Mouse (Mus musculus): ENCODE results near the gene Gm1123.

Gm1123 gene

DNA sequence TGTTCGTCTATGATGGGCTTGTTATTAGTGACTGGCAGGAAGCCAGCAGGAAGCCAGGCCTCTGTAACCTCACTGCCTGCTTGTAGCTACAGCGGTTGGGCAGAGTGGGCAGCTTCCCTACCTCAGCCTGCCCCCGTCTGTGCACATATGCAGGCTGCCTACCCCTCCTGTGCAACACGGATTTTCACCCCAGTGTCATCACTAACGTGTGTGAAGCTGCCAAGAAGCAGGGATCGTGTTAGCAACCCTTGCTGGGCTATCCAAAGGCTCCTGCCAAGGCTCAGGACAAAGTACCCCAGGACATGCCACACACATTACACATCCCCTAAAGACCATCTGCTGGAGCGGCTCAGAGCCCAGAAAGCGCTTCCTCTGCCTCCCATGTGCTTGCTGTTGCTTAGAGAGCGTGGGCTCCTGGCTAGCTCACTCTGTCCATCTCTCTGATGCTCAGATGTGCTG, 35.6 kb downstream of the Gm1123 start:
- DNase-seq (ENCODE audit: low spot score), result no peak

GRCm38 (mm10) chr9:98994103-98994502, 41.4 kb downstream of the Gm1123 start:
- no peak for DNase-seq (ENCODE audit: low spot score)

GRCm38 (mm10) chr9:98987131-98987530, 48.4 kb downstream of the Gm1123 start:
- DNase-seq (ENCODE audit: low spot score), result no peak

- DNase-seq (ENCODE audit: low spot score), result no peak
Observed at GRCm38 (mm10) chr9:98986476-98987096, 48.9 kb downstream of the Gm1123 start.

DNA sequence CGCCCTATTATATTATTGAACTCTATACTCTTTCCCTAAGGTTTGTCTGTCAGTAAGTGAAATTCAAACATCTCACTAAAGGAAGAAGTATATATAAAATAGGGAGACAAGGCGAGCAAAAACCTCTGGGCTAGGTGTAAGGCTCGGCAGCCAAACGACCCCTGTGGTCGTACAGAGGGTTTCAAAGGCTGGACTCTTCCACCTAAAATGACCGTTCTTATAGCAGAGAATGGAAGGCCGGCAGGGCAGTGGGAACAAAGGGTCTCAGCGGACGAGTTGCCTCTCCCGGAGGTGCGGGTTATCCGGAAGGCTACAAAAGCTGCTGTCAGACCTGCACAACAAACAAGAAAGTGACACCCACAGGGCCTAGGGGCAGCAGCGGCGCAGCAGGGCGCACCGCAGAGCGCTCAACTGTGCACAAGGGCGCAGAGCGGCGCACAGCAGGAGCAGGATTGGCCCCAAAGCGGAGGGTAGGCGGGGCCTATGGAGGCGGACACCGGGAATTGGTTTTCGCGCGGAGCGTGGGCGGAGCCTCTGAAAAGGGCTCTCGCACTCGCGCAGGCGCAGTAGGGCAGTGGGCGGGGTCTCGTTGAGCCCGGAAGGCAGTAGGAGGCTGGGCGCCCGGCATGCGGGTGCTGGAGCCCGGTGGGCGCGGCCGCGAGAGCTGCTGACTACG, 49.6 kb downstream of the Gm1123 start, which contains the start of gene Faim:
Gene Faim (plus strand): TSS at position 574 of the 676 bp plus-strand sequence.
- peak; percentile 100 for DNase-seq (ENCODE audit: low spot score)

- DNase-seq (ENCODE audit: low spot score), result peak; percentile 90
Observed at GRCm38 (mm10) chr9:98979431-98980416, 55.8 kb downstream of the Gm1123 start.

GRCm38 (mm10) chr9:98976520-98976919, 59.0 kb downstream of the Gm1123 start:
- DNase-seq (ENCODE audit: low spot score), result no peak

- DNase-seq (ENCODE audit: low spot score), result no peak
Observed at GRCm38 (mm10) chr9:98976081-98976480, 59.4 kb downstream of the Gm1123 start.

GRCm38 (mm10) chr9:98974898-98975297, 60.6 kb downstream of the Gm1123 start:
- no peak for DNase-seq (ENCODE audit: low spot score)

DNA sequence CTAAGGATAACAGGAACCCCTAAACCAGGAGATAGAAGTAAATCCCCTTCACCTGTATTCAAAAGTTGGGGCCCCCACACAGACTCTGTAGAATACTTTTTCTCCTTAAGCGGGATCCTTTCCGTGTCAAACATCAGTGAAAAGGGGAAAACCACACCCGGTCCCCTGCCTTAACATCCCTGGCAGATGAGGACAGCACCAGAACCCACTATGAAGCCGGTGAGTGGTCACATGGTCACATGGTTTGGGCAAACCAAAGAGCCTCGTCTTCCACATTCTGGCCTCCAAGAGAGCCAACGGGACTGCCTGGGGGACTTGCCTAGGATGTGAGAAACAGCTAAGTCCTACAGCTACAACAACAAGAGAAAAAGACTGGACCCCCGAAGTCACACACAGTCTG, 62.0 kb downstream of the Gm1123 start:
- no peak for DNase-seq (ENCODE audit: low spot score)

DNA sequence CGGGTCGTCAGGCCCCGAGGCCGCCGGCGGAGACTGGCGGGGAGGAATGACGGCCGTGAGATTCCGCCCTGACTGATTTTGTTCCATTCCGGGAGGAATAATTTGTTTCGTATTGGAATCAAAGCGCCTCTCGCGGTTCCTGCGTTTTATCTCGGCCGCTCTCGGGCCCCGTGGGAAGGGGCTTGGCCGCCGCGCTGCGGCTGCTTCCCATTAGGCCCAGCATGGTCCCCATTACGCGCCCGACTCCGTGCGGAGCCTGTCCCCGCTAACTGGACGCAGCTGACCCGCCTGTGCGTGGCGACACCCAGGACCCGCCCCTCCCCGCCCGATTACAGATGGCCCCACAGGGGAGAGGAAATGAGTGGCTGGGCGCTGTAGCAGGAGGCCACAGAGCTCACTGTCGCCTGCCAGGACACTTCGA, 62.4 kb downstream of the Gm1123 start:
- DNase-seq (ENCODE audit: low spot score), result no peak

- DNase-seq (ENCODE audit: low spot score), result peak; percentile 32
Observed at GRCm38 (mm10) chr9:98965084-98965483, 70.4 kb downstream of the Gm1123 start.

DNA sequence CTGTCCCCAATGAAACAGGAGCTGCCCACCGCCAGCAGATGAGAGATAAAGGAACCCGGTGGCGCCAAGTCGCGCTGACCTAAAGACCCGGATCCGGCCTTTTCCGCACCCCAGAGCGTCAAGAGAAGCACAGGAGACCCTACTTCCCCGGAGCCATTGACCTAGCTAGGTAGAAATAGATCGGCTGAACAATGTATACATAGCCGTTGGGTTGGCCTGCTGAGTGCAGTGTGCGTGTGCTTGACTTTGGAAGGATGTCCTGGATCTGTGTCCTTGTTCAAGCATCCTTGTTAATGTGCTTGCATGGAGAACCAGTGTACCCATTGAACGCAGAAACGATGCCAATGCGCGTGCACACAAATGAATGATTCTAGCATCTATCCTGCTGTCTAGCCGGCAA, 71.9 kb downstream of the Gm1123 start:
- DNase-seq (ENCODE audit: low spot score), result no peak

DNA sequence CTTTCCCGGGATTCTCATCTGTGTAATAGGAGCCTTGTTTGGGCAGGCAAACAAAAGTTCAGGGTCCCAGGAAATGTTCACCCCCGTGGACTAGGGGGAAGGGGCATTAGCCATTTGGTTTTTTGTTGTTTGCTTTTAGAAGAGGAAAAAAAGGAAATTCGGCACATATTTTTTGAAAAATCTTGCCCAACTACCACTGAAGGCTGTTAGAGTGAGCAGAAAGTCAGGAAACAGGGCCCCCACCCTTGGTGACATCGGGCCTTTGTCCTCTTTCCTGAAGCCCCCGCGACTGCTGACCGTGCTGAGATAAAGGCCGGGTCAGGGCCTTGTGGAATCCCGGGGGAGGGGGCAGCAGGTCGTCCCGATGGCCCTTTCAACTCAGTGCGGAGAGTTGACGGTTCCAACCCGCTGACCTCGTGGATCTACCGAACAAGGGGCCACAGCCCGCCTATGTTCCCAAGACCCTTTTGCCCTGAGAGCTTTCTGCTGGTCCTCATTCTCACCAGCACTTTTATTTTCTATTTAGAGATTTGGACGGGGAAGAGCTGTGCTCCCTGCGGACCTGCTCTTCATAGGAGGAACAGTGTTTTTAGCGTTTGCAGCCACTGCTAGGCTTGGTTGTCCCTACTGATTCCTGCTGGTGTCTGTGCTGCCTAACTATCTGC, 72.9 kb downstream of the Gm1123 start:
- DNase-seq (ENCODE audit: low spot score), result no peak

GRCm38 (mm10) chr9:98961591-98962477, 73.7 kb downstream of the Gm1123 start:
- DNase-seq (ENCODE audit: low spot score), result no peak

GRCm38 (mm10) chr9:98960348-98960747, 75.2 kb downstream of the Gm1123 start:
- DNase-seq (ENCODE audit: low spot score), result no peak

- no peak for DNase-seq (ENCODE audit: low spot score)
Observed at GRCm38 (mm10) chr9:98959851-98960250, 75.7 kb downstream of the Gm1123 start.

DNA sequence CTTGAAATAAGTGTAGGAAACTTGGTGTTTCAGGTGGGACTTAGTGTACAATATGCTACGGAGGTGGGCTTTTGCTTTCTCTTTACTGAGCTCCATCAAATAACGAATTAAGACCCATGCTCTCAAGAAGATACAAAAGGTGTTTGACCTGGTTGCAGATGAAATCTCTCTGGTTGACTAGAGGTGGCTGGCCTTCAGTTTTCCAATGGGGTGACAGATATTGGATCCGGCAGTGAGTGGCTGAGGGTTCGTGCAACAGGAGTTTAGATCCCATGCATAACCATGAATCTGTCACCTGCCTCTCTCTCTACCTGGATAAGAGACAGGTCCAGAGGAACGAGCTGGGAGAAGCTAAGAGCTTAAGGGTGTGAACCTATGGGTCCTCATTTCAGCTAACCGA, 76.9 kb downstream of the Gm1123 start:
- DNase-seq (ENCODE audit: low spot score), result no peak

DNA sequence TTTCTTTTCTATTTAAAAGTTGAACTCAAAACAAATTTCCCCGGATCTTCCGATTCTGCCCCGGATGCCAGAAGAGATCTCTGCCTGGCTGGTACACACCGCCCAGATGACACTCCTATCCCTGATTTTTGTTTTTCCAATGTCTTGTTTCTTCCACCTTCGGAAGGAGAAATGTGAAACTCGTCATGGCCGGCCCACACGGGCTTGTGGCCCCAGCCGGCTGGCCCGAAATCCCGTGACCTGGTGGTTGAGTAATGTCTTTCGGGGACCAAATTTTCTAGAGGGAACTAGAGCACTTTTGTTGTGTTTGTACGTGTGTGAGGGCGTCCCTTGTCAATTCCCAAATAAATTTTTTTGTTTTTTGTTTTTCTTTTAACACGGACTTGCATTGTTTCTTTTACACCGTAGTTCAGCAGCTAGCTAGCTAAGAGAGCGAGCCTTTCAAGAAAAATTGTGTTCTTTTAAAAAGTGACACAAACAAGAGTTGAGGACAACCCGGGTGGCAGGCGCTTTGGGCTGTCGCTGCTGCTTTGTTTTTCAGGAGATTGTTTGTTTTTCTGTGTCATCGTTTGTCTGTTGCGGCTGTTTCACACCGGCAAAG, 77.7 kb downstream of the Gm1123 start:
- DNase-seq (ENCODE audit: low spot score), result no peak

Data from urinary bladder, postnatal 14 days (tissue).